In genomic region chr9:20642896-20643466, GRCm38 (mm10) we compare ENCODE assay signal across 8 mouse cellular contexts. TPM values are rescaled to one million over a fixed set of nuclear protein-coding genes. Genes with fewer than 3 reads are reported as not detected.
A peak's percentile ranks its signal among the peaks of the same experiment; 100 is the strongest.
DNase-seq lines count a peak whose midpoint lies in the region; ATAC-seq and TF ChIP-seq lines count a peak whose summit lies in the region.

No protein-coding gene starts in this region.

- peak; percentile 91 for DNase-seq in G1E (ENCODE audit: low spot score)
- DNase-seq in heart, postnatal 14 days = peak; percentile 83 to 89
- peak; percentile 74 for DNase-seq in large intestine, adult 2 months (ENCODE audit: low read depth, low spot score)
- DNase-seq in lung, postnatal 0 days (ENCODE audit: low spot score) = peak; percentile 98
- DNase-seq in ovary, postnatal 10 days (ENCODE audit: low spot score) = peak; percentile 56
- peak; percentile 68 to 82 for DNase-seq in urinary bladder, adult 18-20 months (ENCODE audit: low spot score in 2 of 2)

- peaks cover 58% of the 10 kb centered on the region for H3K36me3 ChIP-seq in G1E (replicated peaks)
- peaks cover 34% of the 10 kb centered on the region for H3K36me3 ChIP-seq in forebrain, embryonic 13.5 days (ENCODE audit: poor library complexity, severe bottlenecking)
- peaks cover 13% of the 10 kb centered on the region; the same call in 1 of the 2 replicates for H3K36me3 ChIP-seq in lung, postnatal 0 days (ENCODE audit: insufficient read depth, low read length)

- no peaks in the 10 kb centered on the region for H3K9me3 ChIP-seq in G1E (replicated peaks)
- H3K9me3 ChIP-seq in forebrain, embryonic 13.5 days (replicated peaks) = no peaks in the 10 kb centered on the region
- H3K9me3 ChIP-seq in lung, postnatal 0 days (ENCODE audit: low read length) = no peaks in the 10 kb centered on the region

- H3K27me3 ChIP-seq in G1E (ENCODE audit: insufficient read depth, low read length) = no peaks in the 10 kb centered on the region
- H3K27me3 ChIP-seq in forebrain, embryonic 13.5 days = no peaks in the 10 kb centered on the region
- H3K27me3 ChIP-seq in lung, postnatal 0 days (replicated peaks; ENCODE audit: insufficient read depth, low read length) = no peaks in the 10 kb centered on the region

- no peak for TF ChIP-seq CTCF in G1E (IDR thresholded peaks at IDR 0.05; ENCODE audit: low read depth, low read length)
- TF ChIP-seq CTCF in lung, postnatal 0 days (IDR thresholded peaks at IDR 0.05) = peak; percentile 44

- H3K4me1 ChIP-seq in G1E (ENCODE audit: insufficient read depth, low read depth, low read length) = peaks cover 64% of the 10 kb centered on the region
- H3K4me1 ChIP-seq in brown adipose tissue, adult 24 weeks (ENCODE audit: control insufficient read depth, insufficient read depth, insufficient read length, low read length) = peaks cover 17% of the 10 kb centered on the region
- peaks cover 42% of the 10 kb centered on the region for H3K4me1 ChIP-seq in forebrain, embryonic 13.5 days
- H3K4me1 ChIP-seq in lung, postnatal 0 days (ENCODE audit: insufficient read depth, low read depth, low read length) = peaks cover 7% of the 10 kb centered on the region

- TF ChIP-seq EP300 in lung, postnatal 0 days (IDR thresholded peaks at IDR 0.05) = no peak

- intact Hi-C loops in heart, postnatal 14 days (cut with DNase I) = loop anchor here (10.0 kb wide), 1 partner anchor 178 kb away; the partner anchor contains the start of gene Zfp26

- peak overlapping the region; percentile 92 for H3K4me3 ChIP-seq in G1E (ENCODE audit: low read depth, low read length)
- H3K4me3 ChIP-seq in brown adipose tissue, adult 24 weeks (ENCODE audit: insufficient read depth, low read depth, low read length) = peak overlapping the region; percentile 97
- H3K4me3 ChIP-seq in forebrain, embryonic 13.5 days = peak overlapping the region; percentile 95
- H3K4me3 ChIP-seq in lung, postnatal 0 days (ENCODE audit: low read depth, low read length) = peak overlapping the region; percentile 90

- under 1% methylated on average over 30 of the region's 30 CpGs for WGBS in forebrain, embryonic 13.5 days
- under 1% methylated on average over 30 of the region's 30 CpGs for WGBS in large intestine, adult 2 months
- WGBS in lung, postnatal 0 days = 0% methylated on average over 28 of the region's 30 CpGs

- ATAC-seq in G1E (ENCODE audit: extremely low read depth, insufficient number of reproducible peaks, low FRiP score, poor library complexity, severe bottlenecking) = peak; percentile 82
- ATAC-seq in forebrain, embryonic 13.5 days = peak; percentile 82
- peak; percentile 89 for ATAC-seq in lung, postnatal 0 days

- peak overlapping the region; percentile 84 for H3K9ac ChIP-seq in forebrain, embryonic 13.5 days
- peak overlapping the region; percentile 83 for H3K9ac ChIP-seq in lung, postnatal 0 days (replicated peaks; ENCODE audit: low read depth)

- H3K4me2 ChIP-seq in forebrain, embryonic 13.5 days = peak overlapping the region; percentile 100
- H3K4me2 ChIP-seq in lung, postnatal 0 days (replicated peaks; ENCODE audit: low read depth, low read length) = peak overlapping the region; percentile 97

- H3K27ac ChIP-seq in brown adipose tissue, adult 24 weeks (replicated peaks; ENCODE audit: low read depth, low read length) = 0 out of 2 replicates have a peak overlapping the region, but pooled peaks have one; percentile 33
- peak overlapping the region; percentile 82 for H3K27ac ChIP-seq in forebrain, embryonic 13.5 days
- H3K27ac ChIP-seq in lung, postnatal 0 days (ENCODE audit: low read length) = peak overlapping the region; percentile 89

RNA-seq across cellular contexts. Expression of gene Ubl5, which starts 0.3 kb away (rescaled TPM):
- 175 and 176 TPM in 2 replicates for total RNA-seq in G1E (2014; fragmentation: Nextera tagmentation)
- total RNA-seq in G1E (2017) = 256 and 270 TPM in 2 replicates
- polyA plus RNA-seq in G1E (2012) = 9.2 and 18.4 TPM in 2 replicates
- polyA plus RNA-seq in brown adipose tissue, adult 24 weeks (2012; ENCODE audit: insufficient read depth, insufficient read length, missing spikeins) = 257 and 293 TPM in 2 replicates
- polyA plus RNA-seq in forebrain, embryonic 13.5 days (2015; fragmentation: Nextera tagmentation; extraction: Ambion mirVana) = 533 and 604 TPM in 2 replicates
- total RNA-seq in heart, postnatal 14 days (2021) = 100 to 1,000 TPM; 226 to 229 TPM
- 321 and 348 TPM in 2 replicates for polyA plus RNA-seq in large intestine, adult 2 months (2012; rRNA removed)
- polyA plus RNA-seq in lung, postnatal 0 days (2015; fragmentation: Nextera tagmentation; extraction: Ambion mirVana) = 394 and 396 TPM in 2 replicates

RNA-seq across cellular contexts. Expression of gene Fbxl12, which starts 1.6 kb away (rescaled TPM):
- 25.6 and 34.2 TPM in 2 replicates for total RNA-seq in G1E (2014; fragmentation: Nextera tagmentation)
- total RNA-seq in G1E (2017) = 6.3 and 7.9 TPM in 2 replicates
- polyA plus RNA-seq in G1E (2012) = 15.4 and 22.0 TPM in 2 replicates
- polyA plus RNA-seq in brown adipose tissue, adult 24 weeks (2012; ENCODE audit: insufficient read depth, insufficient read length, missing spikeins) = 5.8 and 6.5 TPM in 2 replicates
- polyA plus RNA-seq in forebrain, embryonic 13.5 days (2015; fragmentation: Nextera tagmentation; extraction: Ambion mirVana) = 15.0 and 15.4 TPM in 2 replicates
- 10 to 100 TPM; 12.4 to 16.8 TPM for total RNA-seq in heart, postnatal 14 days (2021)
- 15.8 and 22.9 TPM in 2 replicates for polyA plus RNA-seq in large intestine, adult 2 months (2012; rRNA removed)
- polyA plus RNA-seq in lung, postnatal 0 days (2015; fragmentation: Nextera tagmentation; extraction: Ambion mirVana) = 18.2 and 19.2 TPM in 2 replicates

RNA-seq across cellular contexts. Expression of gene Pin1, which starts 8.9 kb away (rescaled TPM):
- total RNA-seq in G1E (2014; fragmentation: Nextera tagmentation) (13.2 and 17.6 TPM in 2 replicates), G1E (2017) (17.0 and 21.3 TPM in 2 replicates)
- 27.3 and 28.7 TPM in 2 replicates for polyA plus RNA-seq in G1E (2012)
- polyA plus RNA-seq in brown adipose tissue, adult 24 weeks (2012; ENCODE audit: insufficient read depth, insufficient read length, missing spikeins) = 13.9 and 17.2 TPM in 2 replicates
- polyA plus RNA-seq in forebrain, embryonic 13.5 days (2015; fragmentation: Nextera tagmentation; extraction: Ambion mirVana) = 64.8 and 68.3 TPM in 2 replicates
- total RNA-seq in heart, postnatal 14 days (2021) = 10 to 100 TPM; 17.7 to 17.8 TPM
- 13.5 and 13.8 TPM in 2 replicates for polyA plus RNA-seq in large intestine, adult 2 months (2012; rRNA removed)
- 30.1 and 32.9 TPM in 2 replicates for polyA plus RNA-seq in lung, postnatal 0 days (2015; fragmentation: Nextera tagmentation; extraction: Ambion mirVana)

Comparison
In these comparisons a context has a peak if more than half of its experiments do, and no peak if none do; other contexts are left out.
1. Peak in every context shown above with its lines: DNase-seq, ATAC-seq, H3K4me3 ChIP-seq and H3K27ac ChIP-seq.
2. H3K27ac ChIP-seq: peak in every context shown above with its lines; median percentile 89 in lung, postnatal 0 days; 82 in forebrain, embryonic 13.5 days; 33 in brown adipose tissue, adult 24 weeks.
3. RNA of gene Ubl5, which starts 0.3 kb away (polyA plus RNA-seq): 533 to 604 TPM in forebrain, embryonic 13.5 days, 394 to 396 TPM in lung, postnatal 0 days, 321 to 348 TPM in large intestine, adult 2 months and 257 to 293 TPM in brown adipose tissue, adult 24 weeks; 9.2 to 18.4 TPM in G1E; every median in the first group is over 10 times any median in the second.